Mouse (Mus musculus): Measurements from ENCODE around the gene Mrpl12. TPM values are rescaled to one million over a fixed set of nuclear protein-coding genes. Genes with fewer than 3 reads are reported as not detected.

Mrpl12 gene
- total RNA-seq, 2 experiments from 2014 or later: 76.6 to 79.1 TPM

- intact Hi-C loops (cut with DNase I): no loop called here
- no peak for DNase-seq (ENCODE audit: extremely low spot score in 1 of 2, low spot score in 2 of 2)
Measured at GRCm38 (mm10) chr11:120527690-120528354, 43.4 kb downstream of the Mrpl12 start.

DNA sequence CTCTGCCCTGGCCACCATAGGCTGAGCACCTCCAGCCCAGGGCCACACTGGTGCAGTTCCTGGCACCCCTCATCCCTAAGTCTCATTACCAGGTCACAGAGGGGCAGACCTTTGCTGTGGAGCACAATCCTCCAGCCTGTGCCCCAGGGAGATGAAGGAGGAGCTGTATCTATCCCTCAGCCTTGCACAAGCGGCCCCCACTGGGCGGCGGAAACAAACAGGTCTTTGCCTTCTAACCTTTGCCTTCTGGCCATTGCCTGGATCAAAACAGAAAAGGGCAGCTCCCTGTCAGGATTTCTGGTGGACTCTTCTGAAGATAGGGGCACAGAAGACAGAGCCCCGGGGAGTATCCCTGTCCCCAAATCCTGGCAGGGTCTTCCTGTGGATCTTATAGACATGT lies 44.5 kb downstream of the Mrpl12 start:
- no peak for DNase-seq (ENCODE audit: extremely low spot score in 1 of 2, low spot score in 2 of 2)
- intact Hi-C loops (cut with DNase I): no loop called here

- intact Hi-C loops (cut with DNase I): no loop called here
Measured at GRCm38 (mm10) chr11:120530085-120530964, 45.9 kb downstream of the Mrpl12 start, which contains the start of gene Gcgr. Gcgr (plus strand) TSS chr11:120530699.

DNA sequence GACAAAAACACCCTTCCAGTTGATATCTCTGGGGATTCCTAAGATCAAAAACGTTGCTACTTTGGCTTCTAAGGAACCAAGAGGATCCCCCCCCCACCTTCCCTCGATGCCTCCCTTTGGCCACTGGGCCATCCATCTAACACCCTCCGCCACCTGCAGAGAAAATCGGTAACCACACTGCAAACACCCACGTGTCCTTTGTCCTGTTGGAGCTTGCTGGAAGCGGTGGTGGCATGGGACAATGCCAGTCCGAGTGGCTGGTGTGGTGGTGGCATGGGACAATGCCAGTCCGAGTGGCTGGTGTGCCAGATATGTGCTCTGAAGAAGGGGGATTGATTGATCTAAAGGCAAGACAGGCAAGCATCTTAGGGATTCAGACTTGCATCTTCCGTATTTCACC lies 47.2 kb downstream of the Mrpl12 start:
- intact Hi-C loops (cut with DNase I): no loop called here
- no peak for DNase-seq (ENCODE audit: extremely low spot score in 1 of 2, low spot score in 2 of 2)

More at GRCm38 (mm10) chr11:120530085-120530964, 45.9 kb downstream of the Mrpl12 start, which contains the start of gene Gcgr:
- DNase-seq (ENCODE audit: extremely low spot score in 1 of 2, low spot score in 2 of 2): peak in 1 of 2 experiments; percentile 31

- intact Hi-C loops (cut with DNase I): no loop called here
Measured at GRCm38 (mm10) chr11:120534093-120534492, 49.7 kb downstream of the Mrpl12 start.

GRCm38 (mm10) chr11:120535145-120535544 lies 50.7 kb downstream of the Mrpl12 start:
- DNase-seq (ENCODE audit: extremely low spot score in 1 of 2, low spot score in 2 of 2): no peak
- intact Hi-C loops (cut with DNase I): no loop called here

More at GRCm38 (mm10) chr11:120534093-120534492, 49.7 kb downstream of the Mrpl12 start:
- no peak for DNase-seq (ENCODE audit: extremely low spot score in 1 of 2, low spot score in 2 of 2)

GRCm38 (mm10) chr11:120535804-120536203 lies 51.4 kb downstream of the Mrpl12 start:
- no peak for DNase-seq (ENCODE audit: extremely low spot score in 1 of 2, low spot score in 2 of 2)
- intact Hi-C loops (cut with DNase I): no loop called here

- intact Hi-C loops (cut with DNase I): no loop called here
- DNase-seq (ENCODE audit: extremely low spot score in 1 of 2, low spot score in 2 of 2): peak in 1 of 2 experiments; percentile 49
Measured at GRCm38 (mm10) chr11:120538485-120538884, 54.1 kb downstream of the Mrpl12 start.

Other genes with a start within 250 kb of the Mrpl12 start
- 1,000 to 10,000 TPM; 2,375 to 2,523 TPM for gene Actg1, start 136.1 kb upstream of the Mrpl12 start, total RNA-seq (2021)
- gene Fscn2, start 123.1 kb upstream of the Mrpl12 start, total RNA-seq (2021): not detected
- gene Faap100, start 105.8 kb upstream of the Mrpl12 start, total RNA-seq (2021): 10 to 100 TPM; 59.2 to 64.4 TPM
- gene Nploc4, start 46.9 kb upstream of the Mrpl12 start, total RNA-seq (2021): 10 to 100 TPM; 63.1 to 70.3 TPM
- not detected for gene Tspan10, start 42.0 kb upstream of the Mrpl12 start, total RNA-seq (2021)
- under 1 TPM; 0.24 to 0.34 TPM for gene Pde6g, start 31.1 kb upstream of the Mrpl12 start, total RNA-seq (2021)
- gene Oxld1, start 26.5 kb upstream of the Mrpl12 start, total RNA-seq (2021): 10 to 100 TPM; 10.6 to 13.8 TPM
- 10 to 100 TPM; 16.8 to 20.8 TPM for gene Ccdc137, start 26.5 kb upstream of the Mrpl12 start, total RNA-seq (2021)
- 10 to 100 TPM; 60.9 to 61.0 TPM for gene Arl16, start 17.0 kb upstream of the Mrpl12 start, total RNA-seq (2021)
- 10 to 100 TPM; 23.4 to 26.6 TPM for gene Slc25a10, start 7.2 kb downstream of the Mrpl12 start, total RNA-seq (2021)
- under 1 TPM in 1 of 2 experiments, not detected in 1; 0.26 TPM for gene Gcgr, start 46.1 kb downstream of the Mrpl12 start, total RNA-seq (2021)
- 100 to 1,000 TPM; 103 to 110 TPM for gene Mcrip1, start 65.1 kb downstream of the Mrpl12 start, total RNA-seq (2021)
- not detected for gene Ppp1r27, start 66.5 kb downstream of the Mrpl12 start, total RNA-seq (2021)
- gene P4hb, start 88.6 kb downstream of the Mrpl12 start, total RNA-seq (2021): 100 to 1,000 TPM; 136 to 138 TPM
- 100 to 1,000 TPM; 406 to 417 TPM for gene Arhgdia, start 97.0 kb downstream of the Mrpl12 start, total RNA-seq (2021)
- gene Alyref, start 113.8 kb downstream of the Mrpl12 start, total RNA-seq (2021): 10 to 100 TPM; 69.3 to 76.5 TPM
- 100 to 1,000 TPM; 102 to 110 TPM for gene Anapc11, start 113.8 kb downstream of the Mrpl12 start, total RNA-seq (2021)
- gene Npb, start 123.9 kb downstream of the Mrpl12 start, total RNA-seq (2021): not detected
- 100 to 1,000 TPM; 130 TPM for gene Pcyt2, start 133.3 kb downstream of the Mrpl12 start, total RNA-seq (2021)
- gene Sirt7, start 140.6 kb downstream of the Mrpl12 start, total RNA-seq (2021): 10 to 100 TPM; 37.5 to 40.6 TPM
- gene Mafg, start 149.0 kb downstream of the Mrpl12 start, total RNA-seq (2021): 10 to 100 TPM; 84.4 to 84.7 TPM
- 1 to 10 TPM; 3.0 to 3.8 TPM for gene Pycr1, start 159.2 kb downstream of the Mrpl12 start, total RNA-seq (2021)
- gene Myadml2, start 163.5 kb downstream of the Mrpl12 start, total RNA-seq (2021): 1 to 10 TPM; 3.1 to 3.5 TPM
- 1 to 10 TPM; 4.2 to 5.7 TPM for gene Notum, start 176.6 kb downstream of the Mrpl12 start, total RNA-seq (2021)
- gene Aspscr1, start 188.4 kb downstream of the Mrpl12 start, total RNA-seq (2021): 10 to 100 TPM; 59.1 to 66.6 TPM
- gene Cenpx, start 229.1 kb downstream of the Mrpl12 start, total RNA-seq (2021): 10 to 100 TPM; 24.5 to 26.0 TPM
- 10 to 100 TPM; 58.3 to 66.0 TPM for gene Lrrc45, start 229.3 kb downstream of the Mrpl12 start, total RNA-seq (2021)
- gene Rac3, start 236.9 kb downstream of the Mrpl12 start, total RNA-seq (2021): 100 to 1,000 TPM; 265 to 293 TPM
- 1 to 10 TPM; 5.9 to 6.4 TPM for gene Dcxr, start 242.7 kb downstream of the Mrpl12 start, total RNA-seq (2021)
- gene Cbr2, start 247.5 kb downstream of the Mrpl12 start, total RNA-seq (2021): 1 to 10 TPM; 3.3 to 3.7 TPM